Mouse (Mus musculus) layer of hippocampus, adult 9-10 months (tissue): ENCODE data around the gene Proca1.

Experiments used
- DNase-seq: peaks from one replicate; pipeline ENCODE4 v3.0.0; 2022; ENCODE audit warnings: low spot score

Gene Proca1

DNA sequence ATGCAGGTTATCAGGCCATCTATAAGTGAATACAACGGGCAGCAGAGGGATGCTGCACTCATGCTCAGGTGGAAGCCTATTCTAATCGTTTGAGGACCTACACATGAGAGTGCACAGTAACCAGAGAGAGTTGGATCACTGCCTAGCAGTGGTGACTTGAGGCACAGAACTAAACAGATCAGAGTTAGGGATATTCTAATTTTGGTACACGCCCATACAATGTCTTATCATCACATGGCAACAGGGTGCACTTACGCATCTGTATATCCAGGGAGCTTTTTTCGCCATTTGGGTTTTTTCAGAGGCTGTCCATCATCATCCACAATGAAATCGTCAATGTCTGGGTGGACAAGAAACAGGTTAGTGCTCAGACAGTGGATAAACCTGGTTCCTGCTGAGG, 38.3 kb downstream of the Proca1 start:
- no peak for DNase-seq

DNA sequence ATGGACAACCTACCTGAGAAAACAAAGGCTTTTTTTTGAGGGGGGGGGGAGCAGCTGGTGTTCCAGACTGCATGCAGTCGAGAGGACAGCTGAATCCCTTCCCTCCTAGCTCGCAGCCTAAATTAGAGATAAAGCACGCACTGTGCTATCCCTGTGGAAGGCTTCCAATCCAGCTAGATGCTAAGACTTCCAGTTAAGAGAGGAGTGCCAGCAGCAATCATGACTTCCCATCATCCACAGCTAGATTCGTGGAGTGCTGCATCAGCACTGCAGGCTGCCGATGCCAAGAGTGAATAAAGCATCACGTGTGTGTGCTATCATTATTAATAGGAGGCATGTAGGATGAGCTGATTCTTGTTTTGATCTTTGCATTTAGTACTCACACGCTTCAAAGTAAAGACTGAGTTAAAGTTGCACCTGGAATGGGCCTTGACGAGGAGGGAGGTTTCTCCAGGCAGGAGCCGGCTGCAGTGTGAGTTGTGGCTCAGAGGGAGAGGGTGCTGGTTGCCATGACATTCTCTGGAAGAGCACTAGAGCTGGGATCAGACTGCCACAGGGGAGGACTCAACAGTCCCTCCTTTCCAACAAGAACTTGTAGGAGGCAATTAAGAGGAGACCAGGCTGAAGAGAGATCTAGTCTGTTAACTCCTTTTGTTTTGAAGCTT, 47.1 kb downstream of the Proca1 start:
- peak; percentile 56 for DNase-seq

DNA sequence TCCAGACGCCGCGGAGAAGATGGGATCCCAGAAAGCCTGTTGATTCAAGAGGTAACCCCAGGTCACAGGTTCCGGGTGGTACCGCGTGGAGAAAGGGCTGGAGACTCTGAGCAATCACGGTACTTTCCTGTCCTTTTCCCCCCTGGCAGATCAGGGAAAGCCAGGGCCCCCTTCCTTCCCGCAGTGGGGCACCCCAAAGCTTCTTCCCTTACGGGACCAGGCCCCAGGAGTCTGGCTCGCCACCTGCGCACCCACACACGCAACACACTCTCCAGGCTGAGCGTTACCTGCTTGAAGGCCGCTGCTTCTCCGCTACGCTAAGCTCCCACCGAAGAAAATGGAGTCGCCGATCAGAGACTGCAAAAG, 52.1 kb downstream of the Proca1 start:
- DNase-seq, result no peak

DNA sequence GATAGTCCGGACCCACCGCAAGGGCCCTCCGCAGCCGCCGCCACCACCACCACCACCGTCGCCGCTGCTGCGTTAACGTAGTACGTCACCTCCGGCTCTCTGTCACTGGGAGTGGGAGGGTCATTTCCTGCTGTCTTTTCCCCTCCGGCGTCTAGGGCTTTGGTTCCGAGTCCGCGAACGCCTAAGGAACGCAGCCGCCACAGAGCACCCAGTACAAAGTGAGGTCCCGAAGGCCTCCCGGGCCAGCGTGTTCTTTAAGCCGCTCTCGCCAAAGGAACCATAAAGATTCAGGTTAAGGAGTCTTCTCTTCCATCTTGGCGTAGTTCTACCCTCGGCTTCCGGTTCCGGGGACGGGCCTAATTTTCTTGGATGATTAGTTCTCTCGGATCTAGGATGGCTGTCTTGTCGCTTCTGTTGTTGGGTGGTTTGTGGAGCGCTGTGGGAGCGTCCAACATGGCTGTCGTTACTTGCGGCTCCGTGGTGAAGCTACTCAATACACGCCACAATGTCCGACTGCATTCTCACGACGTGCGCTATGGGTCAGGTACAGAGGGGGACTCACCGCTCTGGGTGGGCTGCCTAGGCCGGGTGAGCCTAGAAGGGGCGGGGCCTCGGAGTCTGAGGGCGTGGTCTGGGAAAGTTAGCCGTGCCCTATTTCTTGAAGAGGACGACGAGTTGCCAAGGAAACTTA, 52.6 kb downstream of the Proca1 start, which contains the start of the genes Sdf2 and Supt6:
Gene Sdf2 (plus strand): TSS at position 120 of the 691 bp plus-strand sequence.
Gene Supt6 (minus strand): TSS at position 361 of the 691 bp plus-strand sequence.
- DNase-seq, result peak; percentile 82

GRCm38 (mm10) chr11:78246318-78247011, 53.3 kb downstream of the Proca1 start:
- DNase-seq, result no peak

DNA sequence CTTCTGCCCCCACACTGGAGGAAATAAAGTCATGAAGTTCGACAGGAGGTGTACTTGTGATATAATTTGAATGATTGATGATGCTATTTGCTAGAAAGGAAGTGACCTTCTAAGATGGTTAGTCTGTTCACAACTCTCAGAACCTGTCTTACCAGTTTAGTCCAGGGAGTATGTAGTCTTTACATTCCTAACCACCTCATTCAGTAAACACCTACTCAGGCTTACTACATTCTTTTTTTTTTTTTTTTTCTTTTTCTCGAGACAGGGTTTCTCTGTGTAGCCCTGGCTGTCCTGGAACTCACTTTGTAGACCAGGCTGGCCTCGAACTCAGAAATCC, 53.8 kb downstream of the Proca1 start:
- no peak for DNase-seq

DNA sequence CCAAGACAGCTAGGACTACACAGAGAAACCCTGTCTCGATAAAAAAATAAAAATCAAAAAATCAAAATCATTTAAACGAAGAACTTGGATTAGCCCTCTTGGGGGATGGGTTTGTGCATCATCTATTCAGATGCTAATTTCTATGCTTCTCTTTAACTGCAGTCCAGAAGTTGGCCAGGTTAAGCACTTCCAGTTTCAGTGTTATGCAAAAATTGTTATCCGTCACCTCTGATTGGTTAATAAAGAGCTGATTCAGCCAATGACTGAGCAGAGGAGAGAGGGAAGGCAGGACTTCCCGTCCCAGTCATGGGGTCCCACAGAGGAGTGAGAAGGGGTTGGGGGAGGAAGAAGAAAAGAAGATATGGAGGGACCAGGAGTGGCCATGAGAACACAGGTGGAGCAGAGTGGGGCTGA, 54.5 kb downstream of the Proca1 start:
- no peak for DNase-seq
